Mouse (Mus musculus): ENCODE data around the gene Tppp3.

GRCm38 (mm10) chr8:105494566-105494965 lies 23.2 kb upstream of the Tppp3 start:
- TF ChIP-seq CTCF (IDR thresholded peaks at IDR 0.05; ENCODE audit: low read depth, low read length) (no peak), POLR2A (IDR thresholded peaks at IDR 0.05; ENCODE audit: extremely low read depth, insufficient read depth, low read length) (no peak)

All from liver, adult 2 months (tissue).